Mouse (Mus musculus) C2C12 (cell line): ENCODE results near the gene Kif28. TPM values are rescaled to one million over a fixed set of nuclear protein-coding genes. Genes with fewer than 3 reads are reported as not detected.

Experiments
- H3K27me3 ChIP-seq: one replicate; pipeline ENCODE4 v1.6.1; 2011; ENCODE audit not compliant: control insufficient read depth, insufficient read depth, insufficient read length
- H3K36me3 ChIP-seq: one replicate; pipeline ENCODE4 v1.6.1; 2011; ENCODE audit not compliant: control insufficient read depth, insufficient read depth
- H3K4me3 ChIP-seq: one replicate; pipeline ENCODE4 v1.5.1; 2011; ENCODE audit warnings: mild to moderate bottlenecking, control low read depth; ENCODE audit not compliant: poor library complexity, insufficient read depth, severe bottlenecking
- H3K79me2 ChIP-seq: one replicate; pipeline ENCODE4 v1.6.1; 2011; ENCODE audit not compliant: control insufficient read depth, insufficient read depth
- H3K79me3 ChIP-seq: one replicate; pipeline ENCODE4 v1.6.1; 2011; ENCODE audit warnings: low read depth, control low read depth
- H3ac ChIP-seq: one replicate; pipeline ENCODE3; 2011; ENCODE audit warnings: low read depth; ENCODE audit not compliant: control insufficient read depth, insufficient read length
- CEBPB ChIP-seq: IDR thresholded peaks from one replicate; pipeline ENCODE4 v1.6.1; 2011; ENCODE audit warnings: low read depth, mild to moderate bottlenecking, control low read depth, moderate library complexity
- CTCF ChIP-seq: IDR thresholded peaks from one replicate; pipeline ENCODE4 v1.5.1; 2011; ENCODE audit not compliant: control insufficient read depth, insufficient read depth, insufficient read length
- FOSL1 ChIP-seq: IDR thresholded peaks from one replicate; pipeline ENCODE4 v1.8.0; 2011; ENCODE audit warnings: mild to moderate bottlenecking, low read length; ENCODE audit not compliant: poor library complexity, insufficient read depth, severe bottlenecking
- MAX ChIP-seq: IDR thresholded peaks from one replicate; pipeline ENCODE4 v1.6.1; 2011; ENCODE audit warnings: mild to moderate bottlenecking, control low read depth
- MYOD1 ChIP-seq: IDR thresholded peaks from one replicate; pipeline ENCODE4 v1.6.1; 2011; ENCODE audit warnings: low read depth; ENCODE audit not compliant: control insufficient read depth, insufficient read length
- MYOG ChIP-seq: IDR thresholded peaks from one replicate; pipeline ENCODE4 v1.6.1; 2011; ENCODE audit not compliant: control insufficient read depth, insufficient read length; ENCODE audit errors: extremely low read depth
- USF1 ChIP-seq: IDR thresholded peaks from one replicate; pipeline ENCODE4 v1.6.1; 2011; ENCODE audit warnings: low read depth, mild to moderate bottlenecking, control low read depth, moderate library complexity
- polyA plus RNA-seq: library from polyadenylated mRNA; unstranded; fragments of >200 nt; fragmentation: generic; extraction: Trizol; gene quantifications from one replicate; pipeline ENCODE4 v1.2.1, GENCODE M21; 2012; ENCODE audit warnings: missing spikeins

Kif28 gene
- polyA plus RNA-seq, 1 experiment, result not detected

DNA sequence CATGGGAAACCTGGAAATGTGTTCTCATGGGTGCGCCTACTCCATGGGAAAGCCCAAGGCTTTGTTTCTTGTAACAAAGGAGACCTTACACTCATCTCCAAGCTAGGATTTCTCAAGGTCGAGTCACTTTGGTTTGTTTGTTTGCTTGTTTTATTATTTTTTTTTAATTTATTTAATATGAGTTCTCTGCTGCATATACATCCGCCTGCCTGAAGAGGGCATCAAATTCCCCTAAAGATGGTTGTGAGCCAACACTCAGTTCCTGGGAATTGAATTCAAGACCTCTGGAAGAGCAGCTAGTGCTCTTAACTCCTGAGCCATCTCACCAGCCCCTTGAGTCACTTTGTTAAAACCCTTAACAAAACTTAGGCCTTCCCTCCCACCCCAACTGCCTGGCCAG, 31.7 kb downstream of the Kif28 start:
- H3K4me3 ChIP-seq, result no peak overlapping the region
- no peak overlapping the region for H3ac ChIP-seq
- no peaks in the 10 kb centered on the region for H3K79me2 ChIP-seq
- H3K36me3 ChIP-seq, result no peaks in the 10 kb centered on the region
- H3K27me3 ChIP-seq, result peaks cover under 1% of the 10 kb centered on the region
- no peak for TF ChIP-seq USF1
- TF ChIP-seq CTCF, result no peak
- TF ChIP-seq MYOG, result no peak
- no peak for TF ChIP-seq FOSL1
- no peak for TF ChIP-seq MAX
- no peak for TF ChIP-seq MYOD1
- no peak for TF ChIP-seq CEBPB
- no peaks in the 10 kb centered on the region for H3K79me3 ChIP-seq

DNA sequence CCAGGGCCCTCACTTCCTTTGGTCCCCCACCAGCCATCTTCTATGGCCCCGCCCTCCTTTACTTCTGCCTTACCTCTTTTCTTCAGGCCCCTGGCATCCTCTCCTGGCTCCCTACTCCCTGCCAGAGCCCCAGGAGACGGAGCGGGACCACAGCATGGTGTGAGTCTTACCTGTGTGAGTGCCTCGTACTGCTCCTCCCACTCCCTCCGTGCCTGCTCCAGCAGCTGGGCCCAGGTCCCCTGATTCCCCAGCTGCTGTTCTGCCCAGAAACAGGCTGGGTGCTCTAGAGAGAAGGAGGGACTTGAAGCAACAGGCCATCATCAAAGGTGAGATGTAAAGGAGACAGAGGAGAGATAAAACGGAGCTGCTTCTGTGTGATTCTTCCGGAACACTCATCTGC, 32.4 kb downstream of the Kif28 start:
- TF ChIP-seq MYOG, result no peak
- TF ChIP-seq FOSL1, result no peak
- TF ChIP-seq CTCF, result no peak
- TF ChIP-seq CEBPB, result no peak
- TF ChIP-seq MAX, result no peak
- no peak for TF ChIP-seq USF1
- no peak for TF ChIP-seq MYOD1

DNA sequence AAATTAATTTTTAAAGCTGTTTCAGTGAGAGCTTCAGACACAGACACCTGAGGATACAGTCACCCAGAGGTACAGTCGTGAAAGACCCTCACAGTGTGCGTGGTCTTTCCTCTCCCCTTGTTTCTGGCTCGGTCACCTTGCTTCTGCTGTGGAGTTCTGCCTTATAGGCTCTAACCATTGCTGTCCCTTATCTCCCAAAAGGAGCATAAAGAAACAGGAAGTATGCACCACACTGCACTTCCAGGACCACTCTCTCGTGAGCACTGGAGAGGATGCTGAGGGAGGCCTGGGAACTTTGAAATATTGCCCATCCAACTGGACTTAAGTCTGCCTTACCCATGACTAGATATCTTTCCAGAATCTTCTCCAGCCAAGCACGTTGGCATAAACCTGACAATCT, 34.3 kb downstream of the Kif28 start:
- Histone ChIP-seq H3K36me3 (no peaks in the 10 kb centered on the region), H3K27me3 (peaks cover 3% of the 10 kb centered on the region), H3ac (no peak overlapping the region), H3K4me3 (no peak overlapping the region), H3K79me3 (no peaks in the 10 kb centered on the region), H3K79me2 (no peaks in the 10 kb centered on the region)
- TF ChIP-seq MAX (no peak), MYOD1 (no peak), CEBPB (no peak), MYOG (no peak), USF1 (no peak), FOSL1 (no peak), CTCF (no peak)

More for the DNA sequence above, 32.4 kb downstream of the Kif28 start:
- H3K79me3 ChIP-seq, result no peaks in the 10 kb centered on the region
- H3K27me3 ChIP-seq, result peaks cover 3% of the 10 kb centered on the region
- no peak overlapping the region for H3K4me3 ChIP-seq
- H3K79me2 ChIP-seq, result no peaks in the 10 kb centered on the region
- no peaks in the 10 kb centered on the region for H3K36me3 ChIP-seq
- H3ac ChIP-seq, result no peak overlapping the region

DNA sequence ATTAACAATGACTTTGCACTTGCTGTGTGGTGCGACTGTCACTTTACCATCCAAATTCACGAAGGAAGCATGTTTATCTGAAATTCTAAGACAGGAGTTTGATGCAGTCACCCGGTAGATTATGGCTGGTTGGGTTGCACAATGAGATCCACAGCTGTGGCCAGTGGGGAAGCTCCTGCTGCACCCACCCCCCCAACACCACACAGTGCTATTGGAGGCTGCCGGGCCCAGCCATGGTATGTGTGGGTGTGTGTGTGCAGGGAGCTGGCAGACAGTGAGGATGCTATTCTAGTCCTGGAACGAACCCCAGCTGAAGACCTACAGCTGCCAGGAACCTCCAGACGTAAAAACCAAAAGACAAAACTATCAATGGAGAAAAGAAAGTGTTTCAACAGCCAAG, 35.7 kb downstream of the Kif28 start:
- H3K79me3 ChIP-seq, result no peaks in the 10 kb centered on the region
- no peaks in the 10 kb centered on the region for H3K79me2 ChIP-seq
- no peak overlapping the region for H3ac ChIP-seq
- H3K4me3 ChIP-seq, result no peak overlapping the region
- H3K36me3 ChIP-seq, result no peaks in the 10 kb centered on the region
- peaks cover 3% of the 10 kb centered on the region for H3K27me3 ChIP-seq
- TF ChIP-seq MAX, result no peak
- TF ChIP-seq CEBPB, result no peak
- TF ChIP-seq CTCF, result no peak
- no peak for TF ChIP-seq FOSL1
- no peak for TF ChIP-seq MYOG
- no peak for TF ChIP-seq MYOD1
- TF ChIP-seq USF1, result no peak

DNA sequence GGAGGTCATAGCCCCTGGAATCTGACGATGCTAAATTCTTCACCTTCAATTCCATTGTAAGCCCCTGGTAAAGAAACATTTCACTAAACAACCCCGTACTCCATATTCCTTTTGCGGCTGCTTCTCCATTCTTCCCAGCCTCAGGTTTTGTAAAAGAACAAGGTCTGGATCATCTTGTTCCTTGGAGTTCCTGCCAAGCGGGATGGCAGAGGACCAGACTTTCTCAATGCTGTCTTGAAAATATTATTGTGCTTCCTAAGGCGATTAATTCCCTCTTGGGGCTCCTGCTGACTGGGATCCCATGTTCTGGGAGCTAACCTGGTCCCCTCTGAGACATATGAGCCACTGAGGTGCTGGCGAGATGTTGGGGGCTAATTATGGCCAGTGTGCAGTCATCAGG, 39.9 kb downstream of the Kif28 start:
- no peak overlapping the region for H3K4me3 ChIP-seq
- TF ChIP-seq USF1 (no peak), MYOD1 (no peak), CTCF (no peak), FOSL1 (no peak), CEBPB (no peak), MYOG (no peak), MAX (no peak)
- no peaks in the 10 kb centered on the region for H3K79me3 ChIP-seq
- no peaks in the 10 kb centered on the region for H3K79me2 ChIP-seq
- H3ac ChIP-seq, result no peak overlapping the region
- no peaks in the 10 kb centered on the region for H3K36me3 ChIP-seq
- peaks cover 16% of the 10 kb centered on the region for H3K27me3 ChIP-seq

DNA sequence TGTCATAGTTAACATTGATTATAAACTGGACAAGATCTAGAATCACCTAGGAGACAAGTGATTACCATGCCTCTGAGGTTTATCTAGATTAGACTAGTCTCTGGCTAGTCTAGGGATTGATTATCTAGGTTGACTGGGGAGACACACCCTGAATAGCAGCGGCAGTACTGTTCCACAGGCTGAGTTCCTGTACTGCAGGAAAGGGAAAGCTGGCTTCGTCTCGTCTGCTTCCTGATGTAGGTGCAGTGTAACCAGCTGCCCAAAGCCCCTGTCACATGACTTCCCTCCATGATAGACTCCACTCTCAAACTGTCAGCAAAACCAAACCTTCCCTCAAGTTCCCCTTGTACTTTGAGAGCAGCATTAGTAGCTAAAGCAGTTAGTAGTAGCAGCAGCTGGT, 40.9 kb downstream of the Kif28 start:
- no peak overlapping the region for H3K4me3 ChIP-seq
- H3ac ChIP-seq, result no peak overlapping the region
- H3K36me3 ChIP-seq, result no peaks in the 10 kb centered on the region
- H3K79me2 ChIP-seq, result no peaks in the 10 kb centered on the region
- H3K79me3 ChIP-seq, result no peaks in the 10 kb centered on the region
- TF ChIP-seq CTCF, result no peak
- no peak for TF ChIP-seq CEBPB
- TF ChIP-seq MAX, result no peak
- no peak for TF ChIP-seq USF1
- no peak for TF ChIP-seq MYOG
- no peak for TF ChIP-seq FOSL1
- TF ChIP-seq MYOD1, result no peak
- peaks cover 21% of the 10 kb centered on the region for H3K27me3 ChIP-seq
